Mouse (Mus musculus): ENCODE results near the gene Stbd1. TPM values are rescaled to one million over a fixed set of nuclear protein-coding genes. Genes with fewer than 3 reads are reported as not detected.
A peak's percentile ranks its signal among the peaks of the same experiment; 100 is the strongest.

The Stbd1 gene
- total and polyA plus RNA-seq, 3 experiments = 1.5 to 2.9 TPM; not detected in 1

DNA sequence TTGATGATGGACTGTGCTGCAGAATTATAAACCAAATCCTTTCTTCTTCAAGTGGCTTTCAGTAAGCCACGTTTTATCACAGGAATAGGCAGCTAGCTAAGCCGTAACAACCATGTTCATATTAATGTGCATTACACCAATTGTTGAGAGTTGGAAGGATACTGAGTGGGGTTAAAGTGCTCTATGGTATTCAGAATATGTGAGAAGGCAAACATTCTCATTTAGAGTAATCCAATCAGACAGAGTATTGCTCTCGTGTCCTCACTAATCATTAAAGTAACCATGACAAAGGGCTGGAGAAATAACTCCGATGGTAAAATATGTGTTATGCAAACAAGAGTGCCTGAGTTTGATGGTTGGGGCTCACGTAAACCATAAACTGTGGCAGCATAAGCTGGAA lies 19.0 kb downstream of the Stbd1 start:
- Histone ChIP-seq H3K27ac (ENCODE audit: control insufficient read depth, low read depth, low read length) (no peak overlapping the region), H3K9me3 (replicated peaks; ENCODE audit: insufficient read depth, low read length) (no peaks in the 10 kb centered on the region), H3K79me2 (ENCODE audit: control insufficient read depth, insufficient read depth, low read length, poor library complexity) (no peaks in the 10 kb centered on the region), H3K36me3 (ENCODE audit: control insufficient read depth in 1 of 2, insufficient read depth in 2 of 2, low read length in 2 of 2) (no peaks in the 10 kb centered on the region), H3K4me3 (ENCODE audit: control insufficient read depth in 1 of 2, insufficient read depth in 1 of 2, low read depth in 2 of 2, low read length in 2 of 2) (no peak overlapping the region), H3K27me3 (ENCODE audit: control insufficient read depth in 1 of 2, insufficient read depth in 2 of 2, low read length in 2 of 2) (no peaks in the 10 kb centered on the region), H3K9ac (ENCODE audit: control insufficient read depth, low read depth, low read length, poor library complexity, severe bottlenecking) (no peak overlapping the region), H3K4me1 (ENCODE audit: control insufficient read depth in 1 of 2, insufficient read depth in 2 of 2, low read length in 2 of 2) (no peaks in the 10 kb centered on the region)
- TF ChIP-seq E2F4 (IDR thresholded peaks at IDR 0.05; ENCODE audit: borderline replicate concordance, low read depth, low read length) (no peak), GABPA (IDR thresholded peaks at IDR 0.05; ENCODE audit: low read depth, low read length) (no peak), MYB (IDR thresholded peaks at IDR 0.05; ENCODE audit: low read depth, low read length) (no peak), NELFE (IDR thresholded peaks at IDR 0.05; ENCODE audit: low read depth, low read length) (no peak), RAD21 (IDR thresholded peaks at IDR 0.05; ENCODE audit: low read depth, low read length) (no peak), MAFK (IDR thresholded peaks at IDR 0.05; ENCODE audit: borderline replicate concordance, low read depth, low read length) (no peak), UBTF (IDR thresholded peaks at IDR 0.05; ENCODE audit: borderline replicate concordance, insufficient read depth, low read depth, low read length) (no peak)
- no peak for DNase-seq (ENCODE audit: low read depth, low spot score)

DNA sequence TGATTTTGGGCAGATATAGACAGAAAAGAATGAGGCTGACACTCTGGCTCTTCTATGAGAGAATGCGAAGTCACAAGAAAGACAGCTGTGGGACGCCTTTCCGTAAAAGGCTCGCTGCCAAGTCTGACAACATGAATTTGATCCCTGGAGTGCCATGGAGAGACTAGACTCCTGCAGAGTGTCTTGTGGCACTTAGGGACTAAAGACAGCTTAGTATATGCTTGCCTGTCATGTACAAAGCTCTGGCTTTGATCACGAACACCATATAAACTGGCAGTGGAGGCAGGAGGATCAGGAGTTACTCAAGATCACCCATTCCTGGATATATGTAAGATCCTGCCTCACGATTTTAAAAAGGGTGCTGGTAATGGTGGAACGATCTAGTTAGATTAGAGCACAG lies 25.1 kb downstream of the Stbd1 start:
- H3K4me1 ChIP-seq (ENCODE audit: control insufficient read depth in 1 of 2, insufficient read depth in 2 of 2, low read length in 2 of 2) = no peaks in the 10 kb centered on the region
- no peaks in the 10 kb centered on the region for H3K27me3 ChIP-seq (ENCODE audit: control insufficient read depth in 1 of 2, insufficient read depth in 2 of 2, low read length in 2 of 2)
- no peaks in the 10 kb centered on the region for H3K79me2 ChIP-seq (ENCODE audit: control insufficient read depth, insufficient read depth, low read length, poor library complexity)
- no peaks in the 10 kb centered on the region for H3K9me3 ChIP-seq (replicated peaks; ENCODE audit: insufficient read depth, low read length)
- no peak for DNase-seq (ENCODE audit: low read depth, low spot score)
- no peak overlapping the region for H3K4me3 ChIP-seq (ENCODE audit: control insufficient read depth in 1 of 2, insufficient read depth in 1 of 2, low read depth in 2 of 2, low read length in 2 of 2)
- no peak overlapping the region for H3K9ac ChIP-seq (ENCODE audit: control insufficient read depth, low read depth, low read length, poor library complexity, severe bottlenecking)
- TF ChIP-seq MAX (IDR thresholded peaks at IDR 0.05; ENCODE audit: low read length) (no peak), SMC3 (IDR thresholded peaks at IDR 0.05; ENCODE audit: low read depth, low read length) (no peak), MAFK (IDR thresholded peaks at IDR 0.05; ENCODE audit: borderline replicate concordance, low read depth, low read length) (no peak), BHLHE40 (IDR thresholded peaks at IDR 0.05; ENCODE audit: borderline replicate concordance, low read depth, low read length) (no peak)
- H3K36me3 ChIP-seq (ENCODE audit: control insufficient read depth in 1 of 2, insufficient read depth in 2 of 2, low read length in 2 of 2) = no peaks in the 10 kb centered on the region
- no peak overlapping the region for H3K27ac ChIP-seq (ENCODE audit: control insufficient read depth, low read depth, low read length)

GRCm38 (mm10) chr5:92633526-92633925 lies 30.7 kb downstream of the Stbd1 start:
- no peaks in the 10 kb centered on the region for H3K4me1 ChIP-seq (ENCODE audit: control insufficient read depth in 1 of 2, insufficient read depth in 2 of 2, low read length in 2 of 2)
- H3K27ac ChIP-seq (ENCODE audit: control insufficient read depth, low read depth, low read length) = no peak overlapping the region
- TF ChIP-seq USF1 (IDR thresholded peaks at IDR 0.05; ENCODE audit: low read depth, low read length) (no peak), CTCF (IDR thresholded peaks at IDR 0.05 in 2 of 3, conservative IDR thresholded peaks at IDR 0.05 in 1 of 3; ENCODE audit: control insufficient read depth in 1 of 3, insufficient read depth in 1 of 3, low read depth in 2 of 3, low read length in 3 of 3, poor library complexity in 1 of 3, severe bottlenecking in 1 of 3) (peak in 2 of 3 experiments; percentile 20 to 38; a peak in 2 of 6 replicates), RAD21 (IDR thresholded peaks at IDR 0.05; ENCODE audit: low read depth, low read length) (peak; percentile 9; the same call in 1 of the 2 replicates), E2F4 (IDR thresholded peaks at IDR 0.05; ENCODE audit: borderline replicate concordance, low read depth, low read length) (no peak), GATA1 (IDR thresholded peaks at IDR 0.05; ENCODE audit: low read depth, low read length) (no peak)

More at GRCm38 (mm10) chr5:92633526-92633925, 30.7 kb downstream of the Stbd1 start:
- H3K4me3 ChIP-seq (ENCODE audit: control insufficient read depth in 1 of 2, insufficient read depth in 1 of 2, low read depth in 2 of 2, low read length in 2 of 2) = no peak overlapping the region
- no peaks in the 10 kb centered on the region for H3K9me3 ChIP-seq (replicated peaks; ENCODE audit: insufficient read depth, low read length)
- H3K79me2 ChIP-seq (ENCODE audit: control insufficient read depth, insufficient read depth, low read length, poor library complexity) = no peaks in the 10 kb centered on the region
- H3K9ac ChIP-seq (ENCODE audit: control insufficient read depth, low read depth, low read length, poor library complexity, severe bottlenecking) = no peak overlapping the region
- H3K27me3 ChIP-seq (ENCODE audit: control insufficient read depth in 1 of 2, insufficient read depth in 2 of 2, low read length in 2 of 2) = no peaks in the 10 kb centered on the region
- H3K36me3 ChIP-seq (ENCODE audit: control insufficient read depth in 1 of 2, insufficient read depth in 2 of 2, low read length in 2 of 2) = no peaks in the 10 kb centered on the region
- DNase-seq (ENCODE audit: low read depth, low spot score) = peak; percentile 33

Measured in MEL (cell line).